Mouse (Mus musculus) urinary bladder, postnatal 4 days (tissue): ENCODE results near the gene Thada.
A peak's percentile ranks its signal among the peaks of the same experiment; 100 is the strongest.

ENCODE experiments used
- DNase-seq, 2 experiments: peaks; one replicate each; pipeline ENCODE4 v3.0.0; 2021 to 2022; ENCODE audit warnings: low spot score in 2 of 2

The Thada gene

DNA sequence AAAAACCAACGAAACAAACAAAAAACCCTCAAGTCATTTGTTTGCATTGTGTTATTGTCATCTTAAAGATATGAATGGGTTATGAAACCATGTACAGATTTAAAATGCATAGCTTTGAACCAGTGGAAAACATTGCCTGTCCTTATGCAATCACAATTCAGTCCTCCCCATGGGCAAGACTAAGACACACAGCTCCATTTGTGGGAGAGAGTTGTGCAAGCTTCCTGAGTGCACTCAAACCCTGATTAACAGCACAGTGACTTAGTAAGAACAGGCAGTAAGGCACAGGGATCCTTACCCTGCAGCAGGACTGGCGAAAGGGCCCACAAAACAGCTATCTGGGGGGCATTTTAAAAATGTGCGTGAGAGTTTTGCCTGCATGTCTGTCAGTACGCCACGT, 11.2 kb upstream of the Thada start:
- DNase-seq, result no peak

GRCm38 (mm10) chr17:84474312-84474711, 8.3 kb upstream of the Thada start:
- no peak for DNase-seq

- DNase-seq, result no peak
Observed at GRCm38 (mm10) chr17:84435012-84435411, 31.0 kb downstream of the Thada start.

- DNase-seq, result no peak
Observed at GRCm38 (mm10) chr17:84434233-84434632, 31.8 kb downstream of the Thada start.

- no peak for DNase-seq
Observed at GRCm38 (mm10) chr17:84431991-84432390, 34.0 kb downstream of the Thada start.

GRCm38 (mm10) chr17:84424258-84424657, 41.7 kb downstream of the Thada start:
- DNase-seq, result no peak

- DNase-seq, result no peak
Observed at GRCm38 (mm10) chr17:84422916-84423315, 43.1 kb downstream of the Thada start.

- DNase-seq, result peak in 1 of 2 experiments; percentile 30
Observed at GRCm38 (mm10) chr17:84422001-84422785, 43.8 kb downstream of the Thada start.

- DNase-seq, result no peak
Observed at GRCm38 (mm10) chr17:84421042-84421441, 45.0 kb downstream of the Thada start.

DNA sequence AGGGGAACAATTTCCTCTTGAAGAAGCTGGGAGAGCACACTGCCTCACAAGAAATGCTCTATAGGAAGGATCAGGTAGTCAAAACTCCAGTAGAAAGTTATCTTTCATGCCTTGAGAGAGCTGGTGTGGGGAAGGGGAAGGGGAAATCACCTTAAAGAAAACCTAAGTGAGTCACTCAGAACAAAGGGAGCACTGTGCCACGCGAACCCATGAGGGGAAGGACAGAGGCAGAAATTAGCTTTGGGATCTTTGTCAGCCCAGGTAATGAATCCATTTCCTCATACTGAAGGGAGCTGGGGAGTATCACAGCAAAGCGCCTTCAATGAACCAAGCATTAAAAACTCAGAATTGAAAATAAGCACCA, 45.7 kb downstream of the Thada start:
- no peak for DNase-seq

GRCm38 (mm10) chr17:84419326-84420275, 46.4 kb downstream of the Thada start:
- DNase-seq, result no peak

DNA sequence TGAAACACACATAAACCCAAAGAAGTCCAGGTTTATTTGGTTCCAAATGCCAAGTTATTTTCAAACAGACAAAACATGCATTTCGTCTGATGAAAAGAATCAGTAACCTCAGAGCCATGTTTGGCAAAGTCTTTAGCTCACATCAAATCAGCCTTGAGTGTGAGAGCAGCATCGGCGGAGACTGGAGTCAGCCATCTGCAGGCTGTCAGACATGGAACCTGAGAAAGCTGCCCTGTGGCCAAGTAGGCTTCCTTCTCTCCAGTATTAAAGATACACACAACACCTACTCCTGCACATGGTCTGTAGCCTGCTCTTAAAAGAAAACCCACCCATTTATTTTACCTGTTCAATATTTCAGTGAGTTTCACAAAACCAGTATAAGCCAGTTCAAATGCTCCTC, 50.1 kb downstream of the Thada start:
- DNase-seq, result no peak

GRCm38 (mm10) chr17:84408731-84409130, 57.3 kb downstream of the Thada start:
- no peak for DNase-seq

GRCm38 (mm10) chr17:84405616-84406015, 60.4 kb downstream of the Thada start:
- DNase-seq, result no peak

DNA sequence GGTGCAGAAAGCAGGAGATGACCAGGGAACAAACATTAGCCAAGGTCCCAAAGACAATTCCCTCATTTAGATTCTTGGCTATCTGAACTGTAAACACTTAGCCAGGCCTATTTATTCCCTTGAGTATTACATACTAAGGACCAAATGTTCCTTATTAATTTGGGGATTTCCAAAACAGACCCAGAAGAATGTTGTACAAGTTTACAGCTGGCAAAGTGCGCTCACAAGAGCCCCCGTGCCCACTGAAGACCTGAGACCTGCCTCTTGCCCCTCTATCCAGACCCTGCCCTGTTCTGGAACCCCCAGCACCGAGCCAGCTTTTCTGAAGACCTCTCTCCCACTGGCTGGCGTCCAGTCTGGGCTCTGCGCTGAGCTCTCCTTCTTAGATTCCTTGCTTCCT, 64.2 kb downstream of the Thada start:
- no peak for DNase-seq

GRCm38 (mm10) chr17:84399431-84399830, 66.6 kb downstream of the Thada start:
- DNase-seq, result no peak

DNA sequence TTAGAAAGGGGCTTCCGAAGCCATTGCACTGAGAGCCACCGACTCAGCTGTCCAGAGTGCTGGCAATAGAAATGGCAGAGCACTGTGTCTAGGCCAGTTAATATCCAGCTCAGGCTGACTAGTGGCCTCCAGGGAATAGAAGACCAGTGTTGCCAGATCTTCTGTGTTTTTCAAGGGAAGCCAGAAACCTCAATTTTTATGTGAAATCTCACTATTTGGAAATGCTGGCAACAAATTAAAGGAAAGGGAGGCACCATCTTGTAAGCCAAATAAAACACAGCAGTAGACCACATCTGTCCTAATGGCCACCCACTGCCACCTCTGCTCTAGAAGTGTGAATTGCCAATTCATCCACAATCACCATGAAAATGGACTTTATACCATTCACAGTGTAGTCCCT, 76.0 kb downstream of the Thada start:
- no peak for DNase-seq

DNA sequence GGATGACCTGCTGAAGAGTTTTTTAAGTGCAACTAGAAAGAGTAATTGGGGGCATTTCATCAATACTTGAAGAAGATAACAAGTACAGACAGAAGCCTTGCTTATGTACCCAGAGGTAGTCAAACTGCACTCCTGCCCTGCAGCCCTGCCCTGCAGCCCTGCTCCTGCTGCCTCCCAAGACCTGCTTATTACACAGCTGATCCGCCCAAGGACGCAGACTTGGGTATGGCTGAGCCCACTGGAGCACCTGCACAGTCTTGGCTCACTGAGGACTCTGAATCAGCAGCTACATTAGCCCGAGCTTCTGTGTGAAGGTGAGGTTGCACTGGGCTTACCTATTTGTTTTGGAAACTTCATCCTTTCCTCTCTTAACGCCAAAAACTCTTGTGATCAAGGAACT, 79.8 kb downstream of the Thada start:
- no peak for DNase-seq

- no peak for DNase-seq
Observed at GRCm38 (mm10) chr17:84385696-84386095, 80.3 kb downstream of the Thada start.

- no peak for DNase-seq
Observed at GRCm38 (mm10) chr17:84384661-84385060, 81.3 kb downstream of the Thada start.

- DNase-seq, result no peak
Observed at GRCm38 (mm10) chr17:84380340-84380739, 85.7 kb downstream of the Thada start.

DNA sequence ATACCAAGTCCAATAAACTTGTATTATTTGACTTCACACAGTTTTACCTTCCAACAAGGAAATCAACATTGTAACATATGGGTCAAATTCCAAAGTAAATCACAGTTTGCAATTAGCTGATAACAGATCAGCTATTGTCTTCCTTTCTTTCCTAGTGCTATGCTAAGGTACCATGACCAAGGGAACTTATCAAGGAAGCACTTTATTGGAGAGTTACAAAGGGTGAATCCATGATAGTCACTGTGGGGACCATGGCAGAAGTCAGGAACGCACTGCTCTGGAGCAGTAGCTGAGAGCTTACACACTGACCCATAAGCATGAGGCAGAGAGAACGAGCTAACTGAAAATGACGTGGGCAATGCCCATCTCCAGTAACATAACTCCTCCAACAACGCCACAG, 89.1 kb downstream of the Thada start:
- DNase-seq, result no peak
